Mouse (Mus musculus) brain, embryonic 14.5 days (tissue): ENCODE measurements around the gene Eef1a2. TPM values are rescaled to one million over a fixed set of nuclear protein-coding genes. Genes with fewer than 3 reads are reported as not detected.
A peak's percentile ranks its signal among the peaks of the same experiment; 100 is the strongest.

ENCODE experiments used
- DNase-seq: peaks from one replicate; pipeline ENCODE4 v3.0.0-alpha.2; 2011; ENCODE audit warnings: low read depth
- CTCF ChIP-seq: fragments of 200-500 bp; IDR thresholded peaks from 2 replicates; pipeline ENCODE4 v1.5.1; 2012; ENCODE audit warnings: inconsistent platforms, mild to moderate bottlenecking, moderate library complexity, borderline replicate concordance; ENCODE audit not compliant: insufficient read depth, insufficient read length; ENCODE audit errors: extremely low read depth
- POLR2A ChIP-seq: fragments of 200-500 bp; IDR thresholded peaks from 2 replicates; pipeline ENCODE4 v1.6.1; 2012; ENCODE audit warnings: mild to moderate bottlenecking, inconsistent platforms, borderline replicate concordance; ENCODE audit not compliant: poor library complexity, insufficient read depth, insufficient read length, severe bottlenecking; ENCODE audit errors: extremely low read depth
- polyA plus RNA-seq: library from polyadenylated mRNA; depleted of rRNA; stranded (reverse); fragments of >200 nt; gene quantifications from 2 replicates; pipeline ENCODE4 v1.2.3, GENCODE M21; 2012

Gene Eef1a2
- polyA plus RNA-seq, 1 experiment: 133 TPM

- TF ChIP-seq CTCF: no peak
- no peak for TF ChIP-seq POLR2A
- DNase-seq: no peak
These were observed 1.0 kb downstream of the Eef1a2 start for GRCm38 (mm10) chr2:181155801-181156200.

- DNase-seq: no peak
These were observed 1.9 kb downstream of the Eef1a2 start for GRCm38 (mm10) chr2:181154831-181155415.

GRCm38 (mm10) chr2:181154361-181154760, 2.5 kb downstream of the Eef1a2 start:
- TF ChIP-seq CTCF: no peak
- no peak for TF ChIP-seq POLR2A
- DNase-seq: no peak

More at GRCm38 (mm10) chr2:181154831-181155415, 1.9 kb downstream of the Eef1a2 start:
- no peak for TF ChIP-seq POLR2A
- TF ChIP-seq CTCF: no peak

- no peak for DNase-seq
- TF ChIP-seq CTCF (peak; percentile 58), POLR2A (no peak)
These were observed 3.0 kb downstream of the Eef1a2 start for GRCm38 (mm10) chr2:181153837-181154236.

GRCm38 (mm10) chr2:181153131-181153530, 3.7 kb downstream of the Eef1a2 start:
- TF ChIP-seq POLR2A: no peak
- no peak for TF ChIP-seq CTCF
- DNase-seq: no peak

GRCm38 (mm10) chr2:181152701-181153100, 4.1 kb downstream of the Eef1a2 start:
- no peak for DNase-seq
- TF ChIP-seq POLR2A (no peak), CTCF (no peak)

GRCm38 (mm10) chr2:181150281-181150680, 6.5 kb downstream of the Eef1a2 start:
- TF ChIP-seq POLR2A (no peak), CTCF (no peak)
- DNase-seq: no peak

- DNase-seq: peak; percentile 18
- TF ChIP-seq CTCF (no peak), POLR2A (no peak)
These were observed 8.4 kb downstream of the Eef1a2 start for GRCm38 (mm10) chr2:181148318-181148955.

- peak; percentile 84 for DNase-seq
These were observed 9.1 kb downstream of the Eef1a2 start for GRCm38 (mm10) chr2:181147546-181148317.

GRCm38 (mm10) chr2:181146976-181147545, 9.8 kb downstream of the Eef1a2 start:
- DNase-seq: no peak
- TF ChIP-seq CTCF (no peak), POLR2A (no peak)

More at GRCm38 (mm10) chr2:181147546-181148317, 9.1 kb downstream of the Eef1a2 start:
- no peak for TF ChIP-seq POLR2A
- TF ChIP-seq CTCF: no peak

GRCm38 (mm10) chr2:181144675-181145074, 12.1 kb downstream of the Eef1a2 start:
- TF ChIP-seq CTCF (no peak), POLR2A (no peak)

More at GRCm38 (mm10) chr2:181144675-181145074, 12.1 kb downstream of the Eef1a2 start:
- DNase-seq: no peak
